Mouse (Mus musculus) lung, adult 2 months (tissue): ENCODE measurements around the gene Foxd1.

Source experiments
- CTCF ChIP-seq: fragments of 200-500 bp; IDR thresholded peaks from 2 replicates; pipeline ENCODE4 v1.5.1; 2011; ENCODE audit warnings: mild to moderate bottlenecking, low read length, control low read depth; ENCODE audit not compliant: insufficient read depth
- POLR2A ChIP-seq: fragments of 200-500 bp; IDR thresholded peaks from 2 replicates; pipeline ENCODE4 v1.6.1; 2011; ENCODE audit warnings: low read depth, mild to moderate bottlenecking, control low read depth, low read length, borderline replicate concordance; ENCODE audit errors: extremely low read depth

DNA sequence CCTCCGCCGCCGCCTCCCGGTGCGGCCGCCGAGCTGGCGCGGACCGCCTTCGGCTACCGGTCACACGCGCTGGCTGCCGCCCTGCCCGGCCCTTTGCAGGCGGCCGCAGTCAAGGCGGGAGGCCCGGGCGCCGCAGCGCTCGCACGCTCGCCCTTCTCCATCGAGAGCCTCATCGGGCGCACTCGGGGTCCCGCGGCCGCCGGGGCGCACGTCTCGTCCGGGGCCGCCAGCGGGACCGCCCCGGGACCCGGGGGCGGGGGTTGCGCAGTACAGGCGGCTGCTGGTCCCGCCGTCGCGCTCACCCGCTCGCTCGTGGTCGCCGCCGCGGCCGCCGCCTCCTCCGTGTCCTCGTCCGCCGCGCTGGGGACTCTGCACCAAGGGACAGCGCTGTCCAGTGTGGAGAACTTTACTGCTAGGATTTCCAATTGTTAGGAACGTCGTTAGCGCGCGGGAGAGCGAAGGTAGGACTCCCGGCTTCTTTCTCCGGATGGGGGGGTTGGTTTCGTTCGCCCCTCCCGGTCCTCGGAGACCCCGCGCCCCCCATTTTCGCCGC is 1.6 kb downstream of the Foxd1 start:
- no peak for TF ChIP-seq CTCF
- TF ChIP-seq POLR2A: no peak
